Mouse (Mus musculus) T-helper 2 cell (primary cell): ENCODE results near the gene Slfn14.

ENCODE experiments used
- in situ Hi-C: fragments of 300-600 bp; cut with MboI, MseI; formaldehyde crosslinking; loops from one replicate; pipeline ENCODE4 v1.15.1; 2025; ENCODE audit warnings: high pct_unique_total_duplicates

Slfn14 gene

GRCm38 (mm10) chr11:83286566-83286965 is at the start of gene Slfn14:
TSS of gene Slfn14 (minus strand) at chr11:83286726.
- in situ Hi-C loops, result no loop called here

GRCm38 (mm10) chr11:83335826-83336225 is 49.3 kb upstream of the Slfn14 start:
- in situ Hi-C loops, result no loop called here

- in situ Hi-C loops, result loop anchor here (10.0 kb wide), 1 partner anchor 97 kb away; the partner anchor contains the start of gene Gas2l2
Measured at GRCm38 (mm10) chr11:83327427-83327826, 40.9 kb upstream of the Slfn14 start.

GRCm38 (mm10) chr11:83326692-83327091 is 40.2 kb upstream of the Slfn14 start:
- in situ Hi-C loops, result loop anchor here (10.0 kb wide), 1 partner anchor 98 kb away; the partner anchor contains the start of gene Gas2l2

DNA sequence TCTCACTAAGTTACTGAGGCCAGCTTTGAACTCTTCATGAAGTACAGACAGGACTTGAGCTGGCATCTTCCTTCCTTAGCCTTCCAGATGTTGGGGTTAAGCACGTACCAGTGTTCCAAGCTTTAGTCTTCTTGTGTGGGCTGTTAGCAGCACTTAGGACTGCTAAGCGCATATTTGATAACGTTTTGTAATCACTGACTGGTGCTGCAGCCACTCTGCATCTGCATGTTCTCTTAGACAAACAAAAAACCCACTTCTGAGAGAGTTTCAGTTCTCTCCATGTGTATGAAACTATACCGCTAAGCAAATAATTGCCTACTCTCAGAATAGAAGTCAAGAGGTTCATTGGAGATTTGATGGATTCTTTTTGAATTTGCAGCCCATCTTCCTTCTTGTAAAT is 32.5 kb upstream of the Slfn14 start:
- in situ Hi-C loops, result no loop called here

- in situ Hi-C loops, result no loop called here
Measured at GRCm38 (mm10) chr11:83312471-83312870, 25.9 kb upstream of the Slfn14 start.

- in situ Hi-C loops, result no loop called here
Measured at GRCm38 (mm10) chr11:83306700-83307253, 20.3 kb upstream of the Slfn14 start.

- in situ Hi-C loops, result no loop called here
Measured at GRCm38 (mm10) chr11:83304485-83304884, 18.0 kb upstream of the Slfn14 start.

DNA sequence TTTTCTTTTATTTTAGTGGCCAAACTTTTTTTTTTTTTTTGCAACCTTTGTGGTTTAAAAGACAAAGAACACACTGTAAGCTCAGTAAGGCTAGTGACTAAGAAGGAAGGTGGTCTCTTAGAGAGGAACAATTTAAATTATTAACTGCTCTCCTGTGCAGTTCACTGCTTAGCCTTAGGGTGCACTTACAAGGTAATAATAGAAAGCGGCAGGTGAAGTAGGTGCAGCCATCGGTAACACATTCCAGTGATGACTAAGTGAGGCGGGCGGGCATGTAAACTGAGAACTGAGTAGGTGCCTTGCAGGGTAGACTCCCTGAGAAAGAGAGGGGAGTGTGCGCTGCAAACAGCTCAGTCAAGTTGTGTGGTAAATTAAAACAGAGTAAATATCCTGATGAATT is 17.2 kb upstream of the Slfn14 start:
- in situ Hi-C loops, result no loop called here

GRCm38 (mm10) chr11:83302526-83303251 is 16.2 kb upstream of the Slfn14 start, which contains the start of gene Pex12:
TSS of gene Pex12 (minus strand) at chr11:83302586.
- in situ Hi-C loops, result no loop called here

DNA sequence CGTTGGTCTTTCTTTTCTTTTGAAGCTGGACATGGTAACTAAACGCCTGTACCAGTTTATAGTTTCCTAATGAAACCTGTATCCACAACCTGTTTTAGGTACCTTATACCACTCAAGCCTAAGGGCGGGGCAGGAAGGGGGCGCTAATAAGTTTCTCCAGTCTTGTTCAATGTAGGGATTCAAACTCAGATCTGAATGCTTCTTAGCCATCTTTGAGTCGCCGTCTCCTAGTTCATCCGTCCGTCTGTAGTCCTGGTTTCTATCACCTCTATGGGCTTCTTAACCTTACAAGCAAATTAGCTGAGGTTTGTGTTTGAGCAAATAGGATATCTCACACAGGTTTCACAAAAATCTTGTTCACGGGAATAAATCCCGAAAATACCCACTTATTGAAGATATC is 15.6 kb upstream of the Slfn14 start:
- in situ Hi-C loops, result no loop called here

GRCm38 (mm10) chr11:83301431-83301831 is 14.9 kb upstream of the Slfn14 start:
- in situ Hi-C loops, result no loop called here

- in situ Hi-C loops, result no loop called here
Measured at GRCm38 (mm10) chr11:83299724-83300123, 13.2 kb upstream of the Slfn14 start.

DNA sequence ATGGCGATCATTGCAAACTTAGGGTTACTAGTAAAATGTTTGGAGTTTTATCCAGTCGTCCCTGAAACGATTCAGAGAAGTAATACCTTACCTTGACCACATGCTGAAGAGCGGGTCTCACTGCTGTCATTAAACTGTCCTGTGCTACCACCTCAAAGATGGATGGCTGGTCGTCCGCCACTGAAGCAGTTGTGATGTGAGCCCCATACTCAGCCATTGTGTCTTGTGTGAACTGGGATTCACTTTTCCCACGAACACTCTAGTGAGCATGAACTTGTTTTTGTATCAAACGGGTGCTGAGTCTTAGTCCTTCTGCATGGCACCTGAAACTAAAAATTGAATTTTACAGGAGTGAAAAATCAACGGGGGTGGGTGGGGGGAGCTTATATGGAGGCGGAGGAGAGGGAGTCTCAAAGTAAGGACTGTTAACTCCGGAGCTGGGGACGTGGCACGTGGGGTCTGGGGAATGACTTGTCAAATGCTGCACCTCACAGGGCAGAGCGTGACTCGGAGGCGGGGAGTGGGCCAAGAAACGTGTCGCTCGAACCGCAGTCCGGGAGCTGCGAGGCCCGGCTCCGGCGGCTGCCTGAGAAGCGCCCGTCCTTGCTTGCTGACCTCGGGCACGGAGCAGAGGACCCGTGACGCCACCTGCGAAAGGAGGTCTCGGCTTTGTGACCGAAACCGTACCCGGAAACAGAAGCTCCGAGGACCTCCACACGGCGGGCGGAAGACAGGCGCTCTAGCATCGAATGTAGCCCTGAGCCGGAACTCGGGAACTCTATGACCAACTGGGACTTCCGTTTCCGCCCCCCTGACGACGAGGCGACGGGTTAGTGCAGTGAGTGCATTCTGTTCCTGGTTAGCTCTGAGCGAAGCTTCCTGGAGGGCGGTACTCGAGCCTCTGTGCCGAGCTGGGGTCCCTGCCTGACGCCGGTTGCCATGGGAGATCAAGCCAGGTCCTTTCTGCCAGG is 12.0 kb upstream of the Slfn14 start, which contains the start of gene Ap2b1:
Gene Ap2b1, plus strand, starts transcription at position 800 of the 971 bp plus-strand sequence.
- in situ Hi-C loops, result no loop called here

- in situ Hi-C loops, result no loop called here
Measured at GRCm38 (mm10) chr11:83297816-83298215, 11.3 kb upstream of the Slfn14 start.

DNA sequence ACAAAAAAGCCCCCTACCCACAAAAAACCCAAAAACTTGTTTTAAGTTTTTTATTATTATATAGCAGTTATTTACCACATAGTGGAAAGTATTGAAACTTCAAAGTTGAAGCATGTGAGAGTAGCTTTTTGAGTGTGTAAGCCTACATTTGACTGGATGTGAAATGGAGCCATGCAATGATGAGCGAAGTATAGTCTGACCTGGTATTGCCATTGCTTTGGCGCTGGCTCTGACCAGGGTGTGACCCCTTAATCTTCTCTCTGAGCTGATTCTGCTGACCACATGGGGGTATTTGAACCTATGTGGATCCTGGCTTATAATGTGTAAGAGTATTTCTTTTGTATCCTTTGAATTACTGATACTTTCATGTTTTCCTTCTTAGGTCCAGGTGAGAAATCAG is 7.6 kb upstream of the Slfn14 start:
- in situ Hi-C loops, result no loop called here

DNA sequence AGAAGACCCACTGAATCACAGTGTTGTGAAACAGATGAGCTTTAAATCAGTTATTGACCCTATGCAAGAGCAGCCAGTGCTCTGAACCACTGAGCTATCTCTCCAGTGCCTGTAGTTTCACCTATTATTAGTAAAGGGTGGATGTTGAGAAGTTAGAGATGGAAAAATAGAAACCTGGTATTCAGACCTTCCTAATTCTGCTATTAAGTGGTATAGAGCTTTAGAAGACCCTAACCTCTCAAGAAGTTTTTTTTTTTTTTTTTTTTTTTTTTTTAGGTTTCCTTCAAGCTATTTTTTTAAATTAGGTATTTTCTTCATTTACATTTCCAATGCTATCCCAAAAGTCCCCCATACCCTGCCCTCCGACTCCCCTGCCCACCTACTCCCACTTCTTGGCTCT is 6.7 kb upstream of the Slfn14 start:
- in situ Hi-C loops, result no loop called here

DNA sequence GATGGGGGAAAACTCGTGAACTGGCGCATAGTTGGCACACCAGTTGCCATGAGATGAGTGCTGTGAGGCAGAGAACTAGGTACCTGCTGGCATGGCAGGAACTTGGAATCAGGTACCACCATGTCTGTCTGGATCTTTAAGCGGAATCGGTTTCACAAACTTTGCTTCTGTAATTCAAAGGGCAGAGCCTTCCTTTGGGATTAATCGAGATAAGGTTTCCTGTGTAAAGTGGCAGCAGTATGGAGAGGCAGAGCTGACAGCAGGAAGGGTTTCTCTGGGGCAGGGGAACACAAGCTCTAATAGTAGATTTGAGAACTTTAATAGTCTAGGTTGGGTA is 5.7 kb upstream of the Slfn14 start:
- in situ Hi-C loops, result no loop called here

GRCm38 (mm10) chr11:83291375-83292250 is 5.1 kb upstream of the Slfn14 start:
- in situ Hi-C loops, result no loop called here

- in situ Hi-C loops, result no loop called here
Measured at GRCm38 (mm10) chr11:83289633-83290032, 3.1 kb upstream of the Slfn14 start.

- in situ Hi-C loops, result no loop called here
Measured at GRCm38 (mm10) chr11:83289036-83289435, 2.5 kb upstream of the Slfn14 start.
